Mouse (Mus musculus) liver, embryonic 14.5 days (tissue): ENCODE data around the gene Nbas. TPM values are rescaled to one million over a fixed set of nuclear protein-coding genes. Genes with fewer than 3 reads are reported as not detected.

Experiments used
- ATAC-seq: fragments of 200-750 bp; cut with Nextera tagmentation; 2 replicates; pipeline ENCODE4 v1.8.0; 2017; ENCODE audit warnings: moderate number of reproducible peaks, mild to moderate bottlenecking, moderate library complexity; ENCODE audit not compliant: insufficient read depth
- DNase-seq, 3 experiments: peaks; one replicate each; pipeline ENCODE4 v3.0.0-alpha.2; 2012 to 2013; ENCODE audit warnings: low read depth in 3 of 3, low spot score in 3 of 3
- H3K27ac ChIP-seq: fragments of 300-500 bp; sonication (generic); 2 replicates; pipeline ENCODE4 v1.5.1; 2014; ENCODE audit warnings: moderate library complexity, mild to moderate bottlenecking, control low read depth, inconsistent platforms
- H3K27me3 ChIP-seq: fragments of 300-500 bp; sonication (generic); 2 replicates; pipeline ENCODE4 v1.6.1; 2014; ENCODE audit warnings: mild to moderate bottlenecking, low read length, moderate library complexity; ENCODE audit not compliant: control insufficient read depth, insufficient read depth
- H3K36me3 ChIP-seq: fragments of 300-500 bp; sonication (generic); replicated peaks from 2 replicates; pipeline ENCODE4 v1.6.1; 2014; ENCODE audit warnings: low read depth; ENCODE audit not compliant: control insufficient read depth, insufficient read depth
- H3K4me1 ChIP-seq, 2 experiments: fragments of 200-500 bp in 1 of 2; fragments of 300-500 bp in 1 of 2; sonication (generic) in 1 of 2; replicated peaks; 2 replicates each; pipeline ENCODE4 v1.6.1; 2012 to 2014; ENCODE audit warnings: antibody characterized with exemption in 1 of 2, inconsistent platforms in 1 of 2, low read length in 1 of 2; ENCODE audit not compliant: control insufficient read depth in 2 of 2, insufficient read depth in 2 of 2
- H3K4me2 ChIP-seq: fragments of 300-500 bp; sonication (generic); 2 replicates; pipeline ENCODE4 v1.6.1; 2014; ENCODE audit warnings: low read depth, mild to moderate bottlenecking, control low read depth, moderate library complexity
- H3K4me3 ChIP-seq, 2 experiments: fragments of 200-500 bp in 1 of 2; fragments of 300-500 bp in 1 of 2; sonication (generic) in 1 of 2; 2 replicates each; pipeline ENCODE4 v1.5.1; 2012 to 2014; ENCODE audit warnings: low read depth in 2 of 2, low read length in 2 of 2, mild to moderate bottlenecking in 2 of 2, control low read depth in 1 of 2, inconsistent platforms in 1 of 2, moderate library complexity in 1 of 2; ENCODE audit not compliant: insufficient read depth in 1 of 2
- H3K9ac ChIP-seq: fragments of 300-500 bp; sonication (generic); replicated peaks from 2 replicates; pipeline ENCODE4 v1.6.1; 2014; ENCODE audit warnings: mild to moderate bottlenecking, control low read depth, moderate library complexity
- H3K9me3 ChIP-seq: fragments of 300-500 bp; sonication (generic); 2 replicates; pipeline ENCODE4 v1.6.1; 2016; ENCODE audit warnings: low read length, mixed read lengths; ENCODE audit not compliant: control insufficient read depth
- CTCF ChIP-seq: IDR thresholded peaks from 2 replicates; pipeline ENCODE4 v1.5.1; 2016; ENCODE audit warnings: antibody characterized with exemption, low read depth, control low read depth
- EP300 ChIP-seq: IDR thresholded peaks from 2 replicates; pipeline ENCODE4 v1.6.1; 2016; ENCODE audit warnings: antibody characterized with exemption, low read depth
- WGBS: fragments of 180-500 bp; shearing (Covaris S2); extraction: QIAGEN DNeasy Blood & Tissue Kit; methylation state at CpG from one replicate; pipeline ENCODE4 v1.1.7; 2014; ENCODE audit not compliant: insufficient replicate concordance; 5-methylcytosine and 5-hydroxymethylcytosine counted together
- polyA plus RNA-seq, 2 experiments: library from polyadenylated mRNA; depleted of rRNA in 1 of 2; stranded (reverse) in 1 of 2; unstranded in 1 of 2; fragments of >200 nt; fragmentation: Nextera tagmentation in 1 of 2; extraction: Ambion mirVana in 1 of 2; gene quantifications; 2 replicates each; pipeline versions ENCODE4 v1.2.1 to v1.2.3; 2012 to 2014

The Nbas gene
- polyA plus RNA-seq, 2 experiments, result 4.9 to 5.2 TPM

DNA sequence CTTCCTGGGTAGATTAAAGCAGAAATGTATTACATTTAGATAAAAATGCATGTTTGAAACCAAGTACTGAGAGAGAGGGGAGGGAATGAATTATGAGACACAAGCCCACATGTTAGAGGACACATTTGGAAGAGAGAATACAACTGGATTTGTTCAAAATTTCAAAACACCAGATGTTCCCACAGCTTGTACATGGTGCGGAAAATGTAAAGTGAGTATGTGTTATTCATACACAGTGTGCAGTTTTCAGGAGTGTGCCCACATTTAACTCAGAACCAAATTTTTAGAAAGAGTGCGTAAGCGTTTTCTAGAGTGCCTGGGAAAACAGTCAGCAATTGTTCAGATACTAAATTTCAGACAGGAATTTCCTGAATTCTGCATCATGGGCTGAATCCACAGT, 217.3 kb downstream of the Nbas start:
- no peaks in the 10 kb centered on the region for H3K27me3 ChIP-seq
- no peak overlapping the region for H3K27ac ChIP-seq
- H3K9me3 ChIP-seq, result no peaks in the 10 kb centered on the region
- no peak overlapping the region for H3K4me2 ChIP-seq
- 84% methylated on average over 3 of the region's 3 CpGs for WGBS
- DNase-seq, result no peak
- no peak overlapping the region for H3K9ac ChIP-seq
- TF ChIP-seq EP300 (no peak), CTCF (no peak)
- no peaks in the 10 kb centered on the region for H3K4me1 ChIP-seq
- H3K4me3 ChIP-seq, result no peak overlapping the region
- ATAC-seq, result no peak
- H3K36me3 ChIP-seq, result no peaks in the 10 kb centered on the region

DNA sequence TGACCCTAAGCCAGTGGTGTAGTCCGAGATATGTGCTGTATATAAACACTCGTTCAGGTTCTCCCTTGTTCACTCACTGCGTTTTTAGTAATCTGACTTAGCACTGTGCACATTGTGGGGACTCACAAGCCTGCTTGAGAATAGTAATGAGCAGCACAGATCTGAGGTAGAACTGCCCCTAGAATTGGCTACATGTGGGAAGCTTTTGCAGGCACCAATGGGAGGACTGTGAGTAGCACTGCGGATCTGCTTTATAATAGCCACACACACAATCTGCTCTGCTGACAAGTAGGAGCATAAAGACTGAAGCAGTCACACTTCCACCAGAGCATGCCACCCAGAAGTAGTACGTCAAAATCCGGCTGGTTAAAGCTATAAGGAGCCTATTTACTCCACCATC, 228.3 kb downstream of the Nbas start:
- Histone ChIP-seq H3K9me3 (no peaks in the 10 kb centered on the region), H3K4me3 (no peak overlapping the region), H3K9ac (no peak overlapping the region), H3K4me1 (no peaks in the 10 kb centered on the region), H3K27ac (no peak overlapping the region), H3K36me3 (no peaks in the 10 kb centered on the region), H3K4me2 (no peak overlapping the region), H3K27me3 (no peaks in the 10 kb centered on the region)
- TF ChIP-seq EP300 (no peak), CTCF (no peak)
- 75% methylated on average over 6 of the region's 6 CpGs for WGBS
- DNase-seq, result no peak
- ATAC-seq, result no peak

DNA sequence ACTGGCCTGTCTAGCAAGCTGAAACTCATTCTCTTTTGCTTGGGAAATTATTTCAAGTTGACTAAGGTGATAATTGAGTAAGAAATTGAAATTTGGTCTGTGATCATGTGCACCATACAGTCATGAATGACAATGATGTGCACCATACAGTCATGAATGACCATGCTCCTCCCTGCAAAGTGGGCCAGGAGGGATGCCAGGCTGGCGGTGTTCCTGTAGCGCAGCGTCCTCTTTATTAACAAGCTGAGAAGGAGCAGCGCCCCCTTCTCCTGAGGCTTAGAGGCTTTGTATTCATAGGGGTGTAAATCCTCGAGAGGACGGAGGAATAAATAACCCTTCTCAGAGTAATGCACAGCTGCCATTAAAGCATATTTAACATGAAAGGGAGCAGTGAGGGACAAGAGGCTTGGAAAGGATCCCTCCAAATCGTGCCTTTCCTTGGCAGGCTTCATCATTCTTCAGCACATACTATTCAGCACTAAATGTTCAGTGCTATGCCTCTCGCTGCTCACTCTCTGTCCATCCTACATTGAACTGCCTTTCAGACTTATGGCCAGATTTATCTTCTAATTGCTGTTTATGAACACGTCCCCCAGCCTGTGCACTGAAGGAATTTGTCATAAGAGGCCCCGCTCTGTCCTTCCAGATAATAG, 230.4 kb downstream of the Nbas start:
- H3K9me3 ChIP-seq, result no peaks in the 10 kb centered on the region
- ATAC-seq (no peak), DNase-seq (no peak)
- WGBS, result 74% methylated on average over 10 of the region's 10 CpGs
- no peak overlapping the region for H3K4me2 ChIP-seq
- no peaks in the 10 kb centered on the region for H3K27me3 ChIP-seq
- TF ChIP-seq EP300, result no peak
- TF ChIP-seq CTCF, result no peak
- H3K27ac ChIP-seq, result no peak overlapping the region
- no peaks in the 10 kb centered on the region for H3K36me3 ChIP-seq
- no peak overlapping the region for H3K9ac ChIP-seq
- H3K4me1 ChIP-seq, result no peaks in the 10 kb centered on the region
- H3K4me3 ChIP-seq, result no peak overlapping the region

DNA sequence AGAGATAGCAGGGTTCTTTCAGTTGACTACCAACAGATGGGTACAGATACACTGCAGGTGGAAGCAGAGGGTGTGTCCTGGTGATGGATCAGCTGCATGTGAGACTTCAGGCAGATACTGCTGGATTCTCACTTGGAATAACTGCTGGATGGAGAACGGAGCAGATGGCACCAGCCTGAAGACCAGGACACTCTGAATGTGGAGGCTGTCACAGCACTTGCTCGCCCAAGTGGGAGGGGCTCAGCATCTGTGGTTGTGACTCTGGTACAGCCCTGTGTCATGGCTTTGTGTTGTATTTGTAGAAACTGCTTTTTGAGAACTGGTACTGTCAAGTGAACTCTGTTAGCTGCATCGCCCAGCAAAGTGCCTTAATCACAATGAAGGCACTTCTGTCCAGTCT, 231.3 kb downstream of the Nbas start:
- 53% methylated on average over 3 of the region's 3 CpGs for WGBS
- H3K9me3 ChIP-seq, result no peaks in the 10 kb centered on the region
- no peak for DNase-seq
- H3K27me3 ChIP-seq, result no peaks in the 10 kb centered on the region
- H3K4me2 ChIP-seq, result no peak overlapping the region
- TF ChIP-seq CTCF, result no peak
- TF ChIP-seq EP300, result no peak
- H3K4me1 ChIP-seq, result no peaks in the 10 kb centered on the region
- H3K9ac ChIP-seq, result no peak overlapping the region
- H3K27ac ChIP-seq, result no peak overlapping the region
- no peak overlapping the region for H3K4me3 ChIP-seq
- no peaks in the 10 kb centered on the region for H3K36me3 ChIP-seq
- no peak for ATAC-seq

DNA sequence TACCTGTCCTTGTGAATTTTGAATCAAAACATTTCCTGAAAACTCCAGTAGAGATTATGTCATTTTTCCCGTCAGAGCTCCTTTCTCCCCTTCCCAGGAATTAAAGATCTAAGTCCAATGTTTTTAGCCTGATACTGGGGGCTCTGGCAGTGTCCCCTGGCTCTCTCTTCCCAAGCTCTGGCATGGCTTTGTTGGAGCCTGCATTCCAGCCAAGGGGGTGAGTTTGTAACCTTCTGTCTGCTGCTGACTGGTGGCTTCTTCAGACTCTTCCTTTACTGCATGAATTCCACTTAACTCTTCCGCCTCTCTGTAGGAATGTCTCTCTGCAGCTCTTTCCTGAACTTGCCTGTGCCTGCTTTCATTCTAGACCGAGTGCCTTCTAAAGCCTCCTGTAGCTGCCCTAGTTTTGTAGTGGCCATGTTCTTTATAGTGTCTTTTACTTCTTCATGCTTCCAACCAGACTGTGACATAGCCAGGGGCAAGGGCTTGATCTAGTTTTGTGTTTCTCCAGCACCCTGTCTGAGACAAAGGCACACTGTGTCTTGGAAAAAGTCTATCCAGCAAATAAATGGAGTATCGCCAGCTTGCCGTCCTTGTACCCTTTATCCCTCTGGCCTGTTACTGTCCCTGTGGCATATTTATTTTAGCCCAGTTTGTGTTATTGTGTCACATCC, 236.0 kb downstream of the Nbas start:
- no peaks in the 10 kb centered on the region for H3K36me3 ChIP-seq
- no peak overlapping the region for H3K27ac ChIP-seq
- no peak for ATAC-seq
- no peak overlapping the region for H3K4me3 ChIP-seq
- H3K27me3 ChIP-seq, result no peaks in the 10 kb centered on the region
- H3K9me3 ChIP-seq, result no peaks in the 10 kb centered on the region
- TF ChIP-seq CTCF (no peak), EP300 (no peak)
- 75% methylated on average over 5 of the region's 5 CpGs for WGBS
- DNase-seq, result no peak
- H3K4me1 ChIP-seq, result no peaks in the 10 kb centered on the region
- H3K4me2 ChIP-seq, result no peak overlapping the region
- no peak overlapping the region for H3K9ac ChIP-seq
